Mouse (Mus musculus) cerebellum, adult 2 months (tissue): Measurements from ENCODE around the gene Ezh1. TPM values are rescaled to one million over a fixed set of nuclear protein-coding genes. Genes with fewer than 3 reads are reported as not detected.

ENCODE experiments used
- DNase-seq, 2 experiments: peaks; one replicate each; pipeline ENCODE4 v3.0.0; 2021
- H3K27ac ChIP-seq: fragments of 200-500 bp; 2 replicates; pipeline ENCODE4 v1.5.1; 2012; ENCODE audit warnings: low read length, control low read depth, inconsistent platforms; ENCODE audit not compliant: insufficient read depth
- H3K27me3 ChIP-seq: fragments of 200-500 bp; 2 replicates; pipeline ENCODE4 v1.6.1; 2012; ENCODE audit warnings: inconsistent platforms, mild to moderate bottlenecking, low read length, moderate library complexity; ENCODE audit not compliant: control insufficient read depth, insufficient read depth
- H3K4me1 ChIP-seq: fragments of 200-500 bp; 2 replicates; pipeline ENCODE4 v1.6.1; 2011; ENCODE audit warnings: low read length; ENCODE audit not compliant: control insufficient read depth, insufficient read depth
- H3K4me3 ChIP-seq: fragments of 200-500 bp; replicated peaks from 2 replicates; pipeline ENCODE3; 2011; ENCODE audit warnings: mild to moderate bottlenecking, low read depth, low read length, control low read depth; ENCODE audit not compliant: insufficient read depth
- CTCF ChIP-seq: fragments of 200-500 bp; IDR thresholded peaks from 2 replicates; pipeline ENCODE4 v1.5.1; 2011; ENCODE audit warnings: low read depth, mild to moderate bottlenecking, control low read depth, low read length, moderate library complexity, borderline replicate concordance; ENCODE audit not compliant: insufficient read depth
- POLR2A ChIP-seq: fragments of 200-500 bp; IDR thresholded peaks from 2 replicates; pipeline ENCODE4 v1.6.1; 2011; ENCODE audit warnings: low read length, control low read depth, borderline replicate concordance; ENCODE audit not compliant: insufficient read depth
- WGBS: fragments of 180-500 bp; shearing (Covaris S2); methylation state at CpG from one replicate; pipeline ENCODE4 v1.1.7; 2018; 5-methylcytosine and 5-hydroxymethylcytosine counted together
- polyA plus RNA-seq: library from polyadenylated mRNA; depleted of rRNA; stranded (reverse); fragments of >200 nt; gene quantifications from 2 replicates; pipeline ENCODE4 v1.2.3, GENCODE M21; 2012

The Ezh1 gene
- polyA plus RNA-seq, 1 experiment: 64.4 TPM

GRCm38 (mm10) chr11:101178061-101179058 is 47.9 kb downstream of the Ezh1 start:
- TF ChIP-seq POLR2A (no peak), CTCF (no peak)
- Histone ChIP-seq H3K4me1 (peaks cover 46% of the 10 kb centered on the region), H3K27me3 (no peaks in the 10 kb centered on the region), H3K27ac (peak overlapping the region; percentile 96), H3K4me3 (peak overlapping the region; percentile 76)
- DNase-seq: peak in 1 of 2 experiments; percentile 67
- WGBS: 14% methylated on average over 36 of the region's 36 CpGs

GRCm38 (mm10) chr11:101176933-101177773 is 49.1 kb downstream of the Ezh1 start:
- peak; percentile 91 to 93 for DNase-seq
- WGBS: 6% methylated on average over 22 of the region's 22 CpGs
- H3K4me1 ChIP-seq: peaks cover 39% of the 10 kb centered on the region
- H3K27me3 ChIP-seq: no peaks in the 10 kb centered on the region
- peak overlapping the region; percentile 76 for H3K4me3 ChIP-seq
- H3K27ac ChIP-seq: peak overlapping the region; percentile 96
- TF ChIP-seq CTCF (peak; percentile 72), POLR2A (peak; percentile 40; the same call in 1 of the 2 replicates)

- under 1% methylated on average over 25 of the region's 25 CpGs for WGBS
- H3K27me3 ChIP-seq: no peaks in the 10 kb centered on the region
- H3K4me3 ChIP-seq: peak overlapping the region; percentile 76
- TF ChIP-seq POLR2A: peak; percentile 28; the same call in 1 of the 2 replicates
- TF ChIP-seq CTCF: peak; percentile 57; the same call in 1 of the 2 replicates
- peaks cover 33% of the 10 kb centered on the region for H3K4me1 ChIP-seq
- DNase-seq: peak; percentile 84 to 86
- H3K27ac ChIP-seq: peak overlapping the region; percentile 96
These were observed 50.1 kb downstream of the Ezh1 start for GRCm38 (mm10) chr11:101176117-101176691.

GRCm38 (mm10) chr11:101175636-101176116 is 50.6 kb downstream of the Ezh1 start:
- WGBS: 3% methylated on average over 11 of the region's 11 CpGs
- peak overlapping the region; percentile 96 for H3K27ac ChIP-seq
- DNase-seq: peak; percentile 84 to 87
- peak overlapping the region; percentile 76 for H3K4me3 ChIP-seq
- H3K27me3 ChIP-seq: no peaks in the 10 kb centered on the region
- TF ChIP-seq CTCF (no peak), POLR2A (no peak)
- H3K4me1 ChIP-seq: peaks cover 33% of the 10 kb centered on the region

- no peak for TF ChIP-seq POLR2A
- TF ChIP-seq CTCF: peak; percentile 62
- H3K4me1 ChIP-seq: peaks cover 30% of the 10 kb centered on the region
- DNase-seq: peak; percentile 65 to 69
- peak within 1 kb of the TSS; percentile 76 for H3K4me3 ChIP-seq
- 12% methylated on average over 14 of the region's 14 CpGs for WGBS
- H3K27ac ChIP-seq: peak within 1 kb of the TSS; percentile 96
- no peaks in the 10 kb centered on the region for H3K27me3 ChIP-seq
These were observed 51.2 kb downstream of the Ezh1 start, which contains the start of gene Ccr10 for GRCm38 (mm10) chr11:101174851-101175628. Gene Ccr10, minus strand, starts transcription at chr11:101175443.

- DNase-seq: peak; percentile 63 to 68
- peaks cover 28% of the 10 kb centered on the region for H3K4me1 ChIP-seq
- H3K27ac ChIP-seq: peak overlapping the region; percentile 77
- WGBS: 8% methylated on average over 9 of the region's 9 CpGs
- TF ChIP-seq POLR2A: no peak
- no peak for TF ChIP-seq CTCF
- H3K4me3 ChIP-seq: peak overlapping the region; percentile 16
- H3K27me3 ChIP-seq: no peaks in the 10 kb centered on the region
These were observed 51.9 kb downstream of the Ezh1 start for GRCm38 (mm10) chr11:101174389-101174745.
